Mouse (Mus musculus): ENCODE measurements around the gene Trpm7. TPM values are rescaled to one million over a fixed set of nuclear protein-coding genes. Genes with fewer than 3 reads are reported as not detected.

Gene Trpm7
- total RNA-seq (2014; fragmentation: Nextera tagmentation) (141 and 143 TPM in 2 replicates), total RNA-seq (2017) (92.2 and 107 TPM in 2 replicates), polyA plus RNA-seq (2012) (10.3 and 11.2 TPM in 2 replicates)

GRCm38 (mm10) chr2:126875871-126876796, at the start of gene Trpm7:
TSS of gene Trpm7 (minus strand) at chr2:126876230.
- TF ChIP-seq CTCF (IDR thresholded peaks at IDR 0.05; ENCODE audit: low read depth, low read length) (no peak), POLR2AphosphoS5 (IDR thresholded peaks at IDR 0.05; ENCODE audit: insufficient replicate concordance, low read depth, low read length) (no peak), GATA1 (IDR thresholded peaks at IDR 0.05; ENCODE audit: borderline replicate concordance, low read length) (no peak), GATA2 (IDR thresholded peaks at IDR 0.05; ENCODE audit: borderline replicate concordance, low read depth, low read length) (no peak)

GRCm38 (mm10) chr2:126920358-126921060, 44.5 kb upstream of the Trpm7 start:
- DNase-seq (ENCODE audit: low spot score) (no peak), ATAC-seq (ENCODE audit: extremely low read depth, insufficient number of reproducible peaks, low FRiP score, poor library complexity, severe bottlenecking) (no peak)
- Histone ChIP-seq H3K27me3 (ENCODE audit: insufficient read depth, low read length) (no peaks in the 10 kb centered on the region), H3K36me3 (replicated peaks) (peaks cover 84% of the 10 kb centered on the region), H3K4me1 (ENCODE audit: insufficient read depth, low read depth, low read length) (no peaks in the 10 kb centered on the region), H3K9me3 (replicated peaks) (no peaks in the 10 kb centered on the region), H3K4me3 (ENCODE audit: low read depth, low read length) (no peak overlapping the region)
- TF ChIP-seq GATA2 (IDR thresholded peaks at IDR 0.05; ENCODE audit: borderline replicate concordance, low read depth, low read length) = no peak
- no peak for TF ChIP-seq GATA1 (IDR thresholded peaks at IDR 0.05; ENCODE audit: borderline replicate concordance, low read length)
- TF ChIP-seq CTCF (IDR thresholded peaks at IDR 0.05; ENCODE audit: low read depth, low read length) = no peak
- TF ChIP-seq POLR2AphosphoS5 (IDR thresholded peaks at IDR 0.05; ENCODE audit: insufficient replicate concordance, low read depth, low read length) = no peak
- no peak for TF ChIP-seq TAL1 (conservative IDR thresholded peaks at IDR 0.05; ENCODE audit: low read depth, low read length)

More at GRCm38 (mm10) chr2:126875871-126876796, at the start of gene Trpm7:
- Histone ChIP-seq H3K27me3 (ENCODE audit: insufficient read depth, low read length) (no peaks in the 10 kb centered on the region), H3K4me3 (ENCODE audit: low read depth, low read length) (peak within 1 kb of the TSS; percentile 71), H3K9me3 (replicated peaks) (no peaks in the 10 kb centered on the region), H3K4me1 (ENCODE audit: insufficient read depth, low read depth, low read length) (peaks cover 28% of the 10 kb centered on the region), H3K36me3 (replicated peaks) (peaks cover 3% of the 10 kb centered on the region)
- DNase-seq (ENCODE audit: low spot score) (peak; percentile 87), ATAC-seq (ENCODE audit: extremely low read depth, insufficient number of reproducible peaks, low FRiP score, poor library complexity, severe bottlenecking) (peak; percentile 78)

- H3K36me3 ChIP-seq (replicated peaks) = peaks cover 76% of the 10 kb centered on the region
- ATAC-seq (ENCODE audit: extremely low read depth, insufficient number of reproducible peaks, low FRiP score, poor library complexity, severe bottlenecking) (no peak), DNase-seq (ENCODE audit: low spot score) (no peak)
- H3K9me3 ChIP-seq (replicated peaks) = no peaks in the 10 kb centered on the region
- H3K4me1 ChIP-seq (ENCODE audit: insufficient read depth, low read depth, low read length) = no peaks in the 10 kb centered on the region
- TF ChIP-seq POLR2AphosphoS5 (IDR thresholded peaks at IDR 0.05; ENCODE audit: insufficient replicate concordance, low read depth, low read length) (no peak), CTCF (IDR thresholded peaks at IDR 0.05; ENCODE audit: low read depth, low read length) (no peak), GATA1 (IDR thresholded peaks at IDR 0.05; ENCODE audit: borderline replicate concordance, low read length) (no peak), TAL1 (conservative IDR thresholded peaks at IDR 0.05; ENCODE audit: low read depth, low read length) (no peak), GATA2 (IDR thresholded peaks at IDR 0.05; ENCODE audit: borderline replicate concordance, low read depth, low read length) (no peak)
- H3K27me3 ChIP-seq (ENCODE audit: insufficient read depth, low read length) = no peaks in the 10 kb centered on the region
- H3K4me3 ChIP-seq (ENCODE audit: low read depth, low read length) = no peak overlapping the region
Measured at GRCm38 (mm10) chr2:126916236-126916635, 40.2 kb upstream of the Trpm7 start.

- ATAC-seq (ENCODE audit: extremely low read depth, insufficient number of reproducible peaks, low FRiP score, poor library complexity, severe bottlenecking) (no peak), DNase-seq (ENCODE audit: low spot score) (no peak)
- H3K36me3 ChIP-seq (replicated peaks) = peaks cover 65% of the 10 kb centered on the region
- no peaks in the 10 kb centered on the region for H3K4me1 ChIP-seq (ENCODE audit: insufficient read depth, low read depth, low read length)
- H3K27me3 ChIP-seq (ENCODE audit: insufficient read depth, low read length) = no peaks in the 10 kb centered on the region
- TF ChIP-seq GATA1 (IDR thresholded peaks at IDR 0.05; ENCODE audit: borderline replicate concordance, low read length) (no peak), CTCF (IDR thresholded peaks at IDR 0.05; ENCODE audit: low read depth, low read length) (no peak), GATA2 (IDR thresholded peaks at IDR 0.05; ENCODE audit: borderline replicate concordance, low read depth, low read length) (no peak), POLR2AphosphoS5 (IDR thresholded peaks at IDR 0.05; ENCODE audit: insufficient replicate concordance, low read depth, low read length) (no peak), TAL1 (conservative IDR thresholded peaks at IDR 0.05; ENCODE audit: low read depth, low read length) (no peak)
- H3K4me3 ChIP-seq (ENCODE audit: low read depth, low read length) = no peak overlapping the region
- H3K9me3 ChIP-seq (replicated peaks) = no peaks in the 10 kb centered on the region
Measured at GRCm38 (mm10) chr2:126914096-126914495, 38.1 kb upstream of the Trpm7 start.

GRCm38 (mm10) chr2:126904162-126904561, 28.1 kb upstream of the Trpm7 start:
- Histone ChIP-seq H3K4me3 (ENCODE audit: low read depth, low read length) (no peak overlapping the region), H3K27me3 (ENCODE audit: insufficient read depth, low read length) (no peaks in the 10 kb centered on the region), H3K4me1 (ENCODE audit: insufficient read depth, low read depth, low read length) (peaks cover 3% of the 10 kb centered on the region; the same call in 1 of the 2 replicates), H3K9me3 (replicated peaks) (no peaks in the 10 kb centered on the region), H3K36me3 (replicated peaks) (peaks cover 55% of the 10 kb centered on the region)
- DNase-seq (ENCODE audit: low spot score) = no peak
- ATAC-seq (ENCODE audit: extremely low read depth, insufficient number of reproducible peaks, low FRiP score, poor library complexity, severe bottlenecking) = no peak
- TF ChIP-seq TAL1 (conservative IDR thresholded peaks at IDR 0.05; ENCODE audit: low read depth, low read length) (no peak), CTCF (IDR thresholded peaks at IDR 0.05; ENCODE audit: low read depth, low read length) (no peak), GATA1 (IDR thresholded peaks at IDR 0.05; ENCODE audit: borderline replicate concordance, low read length) (no peak), GATA2 (IDR thresholded peaks at IDR 0.05; ENCODE audit: borderline replicate concordance, low read depth, low read length) (no peak), POLR2AphosphoS5 (IDR thresholded peaks at IDR 0.05; ENCODE audit: insufficient replicate concordance, low read depth, low read length) (no peak)

- Histone ChIP-seq H3K4me1 (ENCODE audit: insufficient read depth, low read depth, low read length) (no peaks in the 10 kb centered on the region), H3K9me3 (replicated peaks) (no peaks in the 10 kb centered on the region), H3K27me3 (ENCODE audit: insufficient read depth, low read length) (no peaks in the 10 kb centered on the region), H3K4me3 (ENCODE audit: low read depth, low read length) (no peak overlapping the region), H3K36me3 (replicated peaks) (peaks cover 59% of the 10 kb centered on the region)
- TF ChIP-seq GATA1 (IDR thresholded peaks at IDR 0.05; ENCODE audit: borderline replicate concordance, low read length) (no peak), TAL1 (conservative IDR thresholded peaks at IDR 0.05; ENCODE audit: low read depth, low read length) (no peak), POLR2AphosphoS5 (IDR thresholded peaks at IDR 0.05; ENCODE audit: insufficient replicate concordance, low read depth, low read length) (no peak), CTCF (IDR thresholded peaks at IDR 0.05; ENCODE audit: low read depth, low read length) (no peak), GATA2 (IDR thresholded peaks at IDR 0.05; ENCODE audit: borderline replicate concordance, low read depth, low read length) (no peak)
- ATAC-seq (ENCODE audit: extremely low read depth, insufficient number of reproducible peaks, low FRiP score, poor library complexity, severe bottlenecking) (no peak), DNase-seq (ENCODE audit: low spot score) (no peak)
Measured at GRCm38 (mm10) chr2:126897511-126897910, 21.5 kb upstream of the Trpm7 start.

All from G1E (cell line).